Mouse (Mus musculus): ENCODE results near the gene Hist1h2bb. TPM values are rescaled to one million over a fixed set of nuclear protein-coding genes. Genes with fewer than 3 reads are reported as not detected.

The Hist1h2bb gene
- total and polyA plus RNA-seq, 3 experiments, result 3.2 to 2,278 TPM; not detected in 1

DNA sequence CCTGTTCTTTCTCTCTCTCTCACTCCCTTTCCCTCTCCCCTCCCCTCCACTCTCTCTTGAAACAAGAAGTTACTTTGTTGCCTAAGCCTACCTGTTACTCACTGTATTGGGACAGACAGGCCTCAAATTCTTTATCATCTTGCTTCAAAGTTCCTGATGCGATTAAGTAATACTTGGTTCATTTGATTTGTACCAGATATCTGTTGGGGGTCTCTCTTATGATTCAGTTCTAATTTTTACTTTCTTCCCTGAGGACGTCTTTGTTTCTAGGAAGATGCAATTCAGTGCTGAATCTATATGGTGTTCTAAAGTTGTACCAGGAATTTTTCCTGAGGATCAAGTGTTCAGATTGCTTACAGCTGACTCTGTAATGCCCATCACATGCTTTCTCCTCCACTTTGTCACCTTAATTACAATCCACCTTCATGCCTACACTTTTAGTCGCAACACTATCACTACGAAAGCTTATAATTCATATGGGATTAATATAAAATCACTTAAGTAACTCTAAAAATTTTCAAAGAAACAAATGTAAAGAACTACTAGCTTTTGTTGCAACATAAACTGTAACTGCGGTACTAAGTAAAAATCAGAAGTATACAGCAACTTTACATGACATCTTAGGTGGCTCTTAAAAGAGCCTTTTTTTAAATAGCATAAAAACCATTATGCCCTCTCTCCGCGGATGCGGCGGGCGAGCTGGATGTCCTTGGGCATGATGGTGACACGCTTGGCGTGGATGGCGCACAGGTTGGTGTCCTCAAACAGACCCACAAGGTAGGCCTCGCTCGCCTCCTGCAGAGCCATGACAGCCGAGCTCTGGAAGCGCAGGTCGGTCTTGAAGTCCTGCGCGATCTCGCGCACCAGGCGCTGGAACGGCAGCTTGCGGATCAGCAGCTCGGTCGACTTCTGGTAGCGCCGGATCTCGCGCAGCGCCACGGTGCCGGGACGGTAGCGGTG is 1.8 kb upstream of the Hist1h2bb start:
- peak; percentile 81 for DNase-seq (ENCODE audit: low read depth, low spot score)
- H3K27me3 ChIP-seq (ENCODE audit: control insufficient read depth in 1 of 2, insufficient read depth in 2 of 2, low read length in 2 of 2), result no peaks in the 10 kb centered on the region
- TF ChIP-seq CHD1 (IDR thresholded peaks at IDR 0.05; ENCODE audit: low read depth, low read length), result no peak
- TF ChIP-seq POLR2AphosphoS5 (IDR thresholded peaks at IDR 0.05; ENCODE audit: borderline replicate concordance, low read depth, low read length), result peak; percentile 97; the same call in 1 of the 2 replicates
- TF ChIP-seq MAFK (IDR thresholded peaks at IDR 0.05; ENCODE audit: borderline replicate concordance, low read depth, low read length), result no peak
- peak; percentile 92; the same call in 1 of the 2 replicates for TF ChIP-seq UBTF (IDR thresholded peaks at IDR 0.05; ENCODE audit: borderline replicate concordance, insufficient read depth, low read depth, low read length)
- TF ChIP-seq TBP (IDR thresholded peaks at IDR 0.05; ENCODE audit: low read depth, low read length), result peak; percentile 72; the same call in 1 of the 2 replicates
- TF ChIP-seq POLR2A (IDR thresholded peaks at IDR 0.05; ENCODE audit: control insufficient read depth in 1 of 2, insufficient read depth in 1 of 2, low read depth in 1 of 2, low read length in 2 of 2, poor library complexity in 1 of 2), result peak; percentile 97 to 99
- peaks cover 0 to 38% of the 10 kb centered on the region in 2 experiments; a peak in 2 of 4 replicates for H3K36me3 ChIP-seq (ENCODE audit: control insufficient read depth in 1 of 2, insufficient read depth in 2 of 2, low read length in 2 of 2)
- H3K4me3 ChIP-seq (ENCODE audit: control insufficient read depth in 1 of 2, insufficient read depth in 1 of 2, low read depth in 2 of 2, low read length in 2 of 2), result peak overlapping the region; percentile 0 to 53
- H3K27ac ChIP-seq (ENCODE audit: control insufficient read depth, low read depth, low read length), result peak overlapping the region; percentile 95
- H3K9ac ChIP-seq (ENCODE audit: control insufficient read depth, low read depth, low read length, poor library complexity, severe bottlenecking), result peak overlapping the region; percentile 84
- no peaks in the 10 kb centered on the region for H3K9me3 ChIP-seq (replicated peaks; ENCODE audit: insufficient read depth, low read length)
- peaks cover 1% of the 10 kb centered on the region; the same call in 1 of the 2 replicates for H3K79me2 ChIP-seq (ENCODE audit: control insufficient read depth, insufficient read depth, low read length, poor library complexity)
- H3K4me1 ChIP-seq (ENCODE audit: control insufficient read depth in 1 of 2, insufficient read depth in 2 of 2, low read length in 2 of 2), result peaks cover 0 to 13% of the 10 kb centered on the region in 2 experiments; a peak in 2 of 4 replicates

DNA sequence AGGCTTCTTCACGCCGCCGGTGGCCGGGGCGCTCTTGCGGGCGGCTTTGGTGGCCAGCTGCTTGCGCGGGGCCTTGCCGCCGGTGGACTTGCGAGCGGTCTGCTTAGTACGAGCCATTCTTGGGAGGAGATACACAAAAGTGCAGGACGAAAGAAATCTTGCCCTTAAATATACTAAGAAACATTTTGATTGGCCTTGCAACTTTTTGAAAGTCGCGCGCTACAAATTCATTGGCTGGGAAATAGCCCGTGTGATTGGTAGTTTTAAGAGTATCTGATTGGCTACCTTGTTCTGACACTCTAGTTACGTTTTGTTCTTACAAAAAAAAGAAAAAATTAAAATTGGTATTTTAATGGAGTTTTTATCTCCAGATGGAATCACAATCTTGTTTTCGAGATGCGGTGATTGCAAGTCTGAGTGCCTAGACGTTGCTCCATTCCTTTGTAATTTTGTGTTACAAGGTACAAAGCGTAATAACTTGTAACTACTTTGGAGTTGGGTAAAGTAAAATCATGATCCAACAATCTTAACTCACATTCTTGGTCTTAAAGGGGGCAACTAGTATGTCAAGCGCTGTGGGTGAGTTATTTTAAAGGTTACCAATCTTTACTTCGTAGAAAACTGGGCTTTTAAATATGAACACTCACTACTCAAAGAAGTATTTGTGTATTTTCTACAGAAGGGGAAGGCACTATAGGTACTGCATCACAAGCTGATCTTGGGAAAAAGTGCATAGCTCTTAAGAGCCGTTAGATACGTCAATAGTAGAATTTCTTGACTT is 963 bp upstream of the Hist1h2bb start, which contains the start of gene Hist1h3c:
TSS of gene Hist1h3c (minus strand) at position 222 of the 781 bp plus-strand sequence.
- H3K4me1 ChIP-seq (ENCODE audit: control insufficient read depth in 1 of 2, insufficient read depth in 2 of 2, low read length in 2 of 2), result peaks cover 0 to 19% of the 10 kb centered on the region in 2 experiments; a peak in 2 of 4 replicates

More for the DNA sequence above, 963 bp upstream of the Hist1h2bb start, which contains the start of gene Hist1h3c:
- peak within 1 kb of the TSS; percentile 98 for H3K27ac ChIP-seq (ENCODE audit: control insufficient read depth, low read depth, low read length)
- no peaks in the 10 kb centered on the region for H3K27me3 ChIP-seq (ENCODE audit: control insufficient read depth in 1 of 2, insufficient read depth in 2 of 2, low read length in 2 of 2)
- peak; percentile 97 for DNase-seq (ENCODE audit: low read depth, low spot score)
- H3K9ac ChIP-seq (ENCODE audit: control insufficient read depth, low read depth, low read length, poor library complexity, severe bottlenecking), result peak within 1 kb of the TSS; percentile 96
- H3K36me3 ChIP-seq (ENCODE audit: control insufficient read depth in 1 of 2, insufficient read depth in 2 of 2, low read length in 2 of 2), result peaks cover 0 to 46% of the 10 kb centered on the region in 2 experiments; a peak in 2 of 4 replicates
- H3K79me2 ChIP-seq (ENCODE audit: control insufficient read depth, insufficient read depth, low read length, poor library complexity), result peaks cover 1% of the 10 kb centered on the region; the same call in 1 of the 2 replicates
- no peak for TF ChIP-seq MAZ (IDR thresholded peaks at IDR 0.05; ENCODE audit: low read depth, low read length)
- TF ChIP-seq KAT2A (conservative IDR thresholded peaks at IDR 0.05; ENCODE audit: low read depth, low read length), result no peak
- peak; percentile 95 to 98; a peak in 3 of 4 replicates for TF ChIP-seq POLR2A (IDR thresholded peaks at IDR 0.05; ENCODE audit: control insufficient read depth in 1 of 2, insufficient read depth in 1 of 2, low read depth in 1 of 2, low read length in 2 of 2, poor library complexity in 1 of 2)
- TF ChIP-seq CHD1 (IDR thresholded peaks at IDR 0.05; ENCODE audit: low read depth, low read length), result no peak
- peak; percentile 75; the same call in 1 of the 2 replicates for TF ChIP-seq UBTF (IDR thresholded peaks at IDR 0.05; ENCODE audit: borderline replicate concordance, insufficient read depth, low read depth, low read length)
- peak; percentile 99 for TF ChIP-seq TBP (IDR thresholded peaks at IDR 0.05; ENCODE audit: low read depth, low read length)
- peak; percentile 91; the same call in 1 of the 2 replicates for TF ChIP-seq POLR2AphosphoS5 (IDR thresholded peaks at IDR 0.05; ENCODE audit: borderline replicate concordance, low read depth, low read length)
- no peaks in the 10 kb centered on the region for H3K9me3 ChIP-seq (replicated peaks; ENCODE audit: insufficient read depth, low read length)
- H3K4me3 ChIP-seq (ENCODE audit: control insufficient read depth in 1 of 2, insufficient read depth in 1 of 2, low read depth in 2 of 2, low read length in 2 of 2), result peak within 1 kb of the TSS; percentile 23 to 60

All from MEL (cell line).